Mouse (Mus musculus) liver, embryonic 15.5 days (tissue): ENCODE measurements around the gene Aktip. TPM values are rescaled to one million over a fixed set of nuclear protein-coding genes. Genes with fewer than 3 reads are reported as not detected.

ENCODE experiments used
- ATAC-seq: fragments of 200-750 bp; cut with Nextera tagmentation; 2 replicates; pipeline ENCODE4 v1.8.0; 2017; ENCODE audit warnings: moderate number of reproducible peaks, mild to moderate bottlenecking, moderate library complexity; ENCODE audit not compliant: insufficient read depth
- H3K27ac ChIP-seq: fragments of 300-500 bp; sonication (generic); replicated peaks from 2 replicates; pipeline ENCODE4 v1.5.1; 2015; ENCODE audit warnings: mild to moderate bottlenecking, inconsistent platforms
- H3K27me3 ChIP-seq: fragments of 300-500 bp; sonication (generic); 2 replicates; pipeline ENCODE4 v1.6.1; 2015; ENCODE audit warnings: mild to moderate bottlenecking, inconsistent platforms
- H3K36me3 ChIP-seq: fragments of 300-500 bp; sonication (generic); replicated peaks from 2 replicates; pipeline ENCODE4 v1.6.1; 2015; ENCODE audit warnings: moderate library complexity, mild to moderate bottlenecking, inconsistent platforms
- H3K4me1 ChIP-seq: fragments of 300-500 bp; sonication (generic); replicated peaks from 2 replicates; pipeline ENCODE4 v1.6.1; 2015; ENCODE audit warnings: inconsistent platforms
- H3K4me2 ChIP-seq: fragments of 300-500 bp; sonication (generic); 2 replicates; pipeline ENCODE4 v1.6.1; 2015; ENCODE audit warnings: moderate library complexity, mild to moderate bottlenecking, inconsistent platforms
- H3K4me3 ChIP-seq: fragments of 300-500 bp; sonication (generic); replicated peaks from 2 replicates; pipeline ENCODE4 v1.5.1; 2015; ENCODE audit warnings: mild to moderate bottlenecking, inconsistent platforms
- H3K9ac ChIP-seq: fragments of 300-500 bp; sonication (generic); 2 replicates; pipeline ENCODE4 v1.6.1; 2015; ENCODE audit warnings: moderate library complexity, mild to moderate bottlenecking, inconsistent platforms
- H3K9me3 ChIP-seq: fragments of 300-500 bp; sonication (generic); replicated peaks from 2 replicates; pipeline ENCODE4 v1.6.1; 2016; ENCODE audit warnings: inconsistent platforms
- WGBS: fragments of 180-500 bp; shearing (Covaris S2); methylation state at CpG from one replicate; pipeline ENCODE4 v1.1.7; 2015; ENCODE audit warnings: mixed read lengths; ENCODE audit not compliant: insufficient replicate concordance; 5-methylcytosine and 5-hydroxymethylcytosine counted together
- polyA plus RNA-seq: library from polyadenylated mRNA; unstranded; fragments of >200 nt; fragmentation: Nextera tagmentation; extraction: Ambion mirVana; gene quantifications from 2 replicates; pipeline ENCODE4 v1.2.1, GENCODE M21; 2015

Gene Aktip
- polyA plus RNA-seq, 1 experiment from 2014 or later, result 7.0 TPM

- Histone ChIP-seq H3K4me2 (no peak overlapping the region), H3K27ac (no peak overlapping the region), H3K27me3 (no peaks in the 10 kb centered on the region), H3K9ac (no peak overlapping the region), H3K4me3 (no peak overlapping the region), H3K9me3 (no peaks in the 10 kb centered on the region), H3K36me3 (no peaks in the 10 kb centered on the region), H3K4me1 (no peaks in the 10 kb centered on the region)
- ATAC-seq, result no peak
- 72% methylated on average over 5 of the region's 5 CpGs for WGBS
Measured at GRCm38 (mm10) chr8:91217062-91217905, 17.5 kb upstream of the Aktip start.

- 57% methylated on average over 3 of the region's 3 CpGs for WGBS
Measured at GRCm38 (mm10) chr8:91214287-91214686, 14.5 kb upstream of the Aktip start.

GRCm38 (mm10) chr8:91212948-91213347 lies 13.2 kb upstream of the Aktip start:
- Histone ChIP-seq H3K36me3 (no peaks in the 10 kb centered on the region), H3K27me3 (no peaks in the 10 kb centered on the region), H3K4me1 (no peaks in the 10 kb centered on the region), H3K9ac (no peak overlapping the region), H3K27ac (no peak overlapping the region), H3K4me2 (no peak overlapping the region), H3K9me3 (no peaks in the 10 kb centered on the region), H3K4me3 (no peak overlapping the region)
- no peak for ATAC-seq
- WGBS, result 71% methylated on average over 2 of the region's 2 CpGs

More at GRCm38 (mm10) chr8:91214287-91214686, 14.5 kb upstream of the Aktip start:
- Histone ChIP-seq H3K27me3 (no peaks in the 10 kb centered on the region), H3K9me3 (no peaks in the 10 kb centered on the region), H3K4me3 (no peak overlapping the region), H3K4me2 (no peak overlapping the region), H3K27ac (no peak overlapping the region), H3K9ac (no peak overlapping the region), H3K36me3 (no peaks in the 10 kb centered on the region), H3K4me1 (no peaks in the 10 kb centered on the region)
- no peak for ATAC-seq

GRCm38 (mm10) chr8:91209658-91210057 lies 9.9 kb upstream of the Aktip start:
- Histone ChIP-seq H3K36me3 (no peaks in the 10 kb centered on the region), H3K4me1 (no peaks in the 10 kb centered on the region; the same call in 1 of the 2 replicates), H3K9ac (no peak overlapping the region), H3K4me3 (no peak overlapping the region), H3K4me2 (no peak overlapping the region), H3K9me3 (no peaks in the 10 kb centered on the region), H3K27ac (no peak overlapping the region), H3K27me3 (no peaks in the 10 kb centered on the region)
- ATAC-seq, result no peak
- WGBS, result 51% methylated on average over 3 of the region's 3 CpGs

- Histone ChIP-seq H3K4me2 (no peak overlapping the region), H3K9ac (no peak overlapping the region), H3K27ac (no peak overlapping the region), H3K9me3 (no peaks in the 10 kb centered on the region), H3K27me3 (no peaks in the 10 kb centered on the region), H3K4me1 (no peaks in the 10 kb centered on the region; the same call in 1 of the 2 replicates), H3K36me3 (no peaks in the 10 kb centered on the region), H3K4me3 (no peak overlapping the region)
- WGBS, result 13% methylated on average over 2 of the region's 2 CpGs
- no peak for ATAC-seq
Measured at GRCm38 (mm10) chr8:91207676-91208075, 7.9 kb upstream of the Aktip start.

GRCm38 (mm10) chr8:91205897-91206296 lies 6.1 kb upstream of the Aktip start:
- H3K9ac ChIP-seq, result no peak overlapping the region
- H3K27ac ChIP-seq, result no peak overlapping the region
- no peak for ATAC-seq
- WGBS, result 62% methylated on average over 6 of the region's 6 CpGs
- H3K4me2 ChIP-seq, result no peak overlapping the region
- H3K27me3 ChIP-seq, result no peaks in the 10 kb centered on the region
- H3K4me3 ChIP-seq, result no peak overlapping the region
- no peaks in the 10 kb centered on the region for H3K36me3 ChIP-seq
- H3K4me1 ChIP-seq, result no peaks in the 10 kb centered on the region; the same call in 1 of the 2 replicates
- no peaks in the 10 kb centered on the region for H3K9me3 ChIP-seq

GRCm38 (mm10) chr8:91201184-91201583 lies 1.4 kb upstream of the Aktip start:
- ATAC-seq, result no peak
- no peak overlapping the region for H3K4me2 ChIP-seq
- no peaks in the 10 kb centered on the region for H3K36me3 ChIP-seq
- no peak overlapping the region for H3K27ac ChIP-seq
- H3K27me3 ChIP-seq, result no peaks in the 10 kb centered on the region
- no peak overlapping the region for H3K4me3 ChIP-seq
- no peaks in the 10 kb centered on the region for H3K4me1 ChIP-seq
- no peaks in the 10 kb centered on the region for H3K9me3 ChIP-seq
- no peak overlapping the region for H3K9ac ChIP-seq
- 37% methylated on average over 2 of the region's 2 CpGs for WGBS

- no peaks in the 10 kb centered on the region for H3K4me1 ChIP-seq
Measured at GRCm38 (mm10) chr8:91198036-91198435, 1.7 kb downstream of the Aktip start.

GRCm38 (mm10) chr8:91197233-91197632 lies 2.5 kb downstream of the Aktip start:
- no peaks in the 10 kb centered on the region for H3K36me3 ChIP-seq
- H3K9me3 ChIP-seq, result no peaks in the 10 kb centered on the region
- H3K27me3 ChIP-seq, result no peaks in the 10 kb centered on the region; the same call in 1 of the 2 replicates
- H3K4me2 ChIP-seq, result no peak overlapping the region
- ATAC-seq, result no peak
- H3K9ac ChIP-seq, result no peak overlapping the region
- no peak overlapping the region for H3K4me3 ChIP-seq
- no peaks in the 10 kb centered on the region for H3K4me1 ChIP-seq
- 55% methylated on average over 5 of the region's 5 CpGs for WGBS
- no peak overlapping the region for H3K27ac ChIP-seq

More at GRCm38 (mm10) chr8:91198036-91198435, 1.7 kb downstream of the Aktip start:
- Histone ChIP-seq H3K4me2 (no peak overlapping the region), H3K36me3 (no peaks in the 10 kb centered on the region), H3K4me3 (no peak overlapping the region), H3K27me3 (no peaks in the 10 kb centered on the region; the same call in 1 of the 2 replicates), H3K27ac (no peak overlapping the region), H3K9ac (no peak overlapping the region), H3K9me3 (no peaks in the 10 kb centered on the region)
- ATAC-seq, result no peak
- 76% methylated on average over 3 of the region's 3 CpGs for WGBS

GRCm38 (mm10) chr8:91196661-91197060 lies 3.1 kb downstream of the Aktip start:
- no peak for ATAC-seq
- 72% methylated on average over 12 of the region's 12 CpGs for WGBS
- H3K4me1 ChIP-seq, result no peaks in the 10 kb centered on the region
- no peak overlapping the region for H3K9ac ChIP-seq
- H3K27me3 ChIP-seq, result no peaks in the 10 kb centered on the region; the same call in 1 of the 2 replicates
- H3K4me3 ChIP-seq, result no peak overlapping the region
- no peak overlapping the region for H3K27ac ChIP-seq
- H3K4me2 ChIP-seq, result no peak overlapping the region
- H3K36me3 ChIP-seq, result no peaks in the 10 kb centered on the region
- H3K9me3 ChIP-seq, result no peaks in the 10 kb centered on the region

GRCm38 (mm10) chr8:91194081-91194480 lies 5.7 kb downstream of the Aktip start:
- no peak for ATAC-seq
- no peaks in the 10 kb centered on the region for H3K4me1 ChIP-seq
- 54% methylated on average over 2 of the region's 2 CpGs for WGBS
- no peaks in the 10 kb centered on the region for H3K36me3 ChIP-seq
- no peaks in the 10 kb centered on the region for H3K9me3 ChIP-seq
- H3K27me3 ChIP-seq, result peaks cover 8% of the 10 kb centered on the region; the same call in 1 of the 2 replicates
- no peak overlapping the region for H3K9ac ChIP-seq
- H3K4me3 ChIP-seq, result no peak overlapping the region
- no peak overlapping the region for H3K27ac ChIP-seq
- H3K4me2 ChIP-seq, result no peak overlapping the region
